Mouse (Mus musculus): Measurements from ENCODE around the gene Miga2.
"Not testable (repeated sequence)": the region's sequence is repeated elsewhere in the genome, so short reads cannot be mapped to it uniquely, and the experiment has no call there.

Miga2 gene

DNA sequence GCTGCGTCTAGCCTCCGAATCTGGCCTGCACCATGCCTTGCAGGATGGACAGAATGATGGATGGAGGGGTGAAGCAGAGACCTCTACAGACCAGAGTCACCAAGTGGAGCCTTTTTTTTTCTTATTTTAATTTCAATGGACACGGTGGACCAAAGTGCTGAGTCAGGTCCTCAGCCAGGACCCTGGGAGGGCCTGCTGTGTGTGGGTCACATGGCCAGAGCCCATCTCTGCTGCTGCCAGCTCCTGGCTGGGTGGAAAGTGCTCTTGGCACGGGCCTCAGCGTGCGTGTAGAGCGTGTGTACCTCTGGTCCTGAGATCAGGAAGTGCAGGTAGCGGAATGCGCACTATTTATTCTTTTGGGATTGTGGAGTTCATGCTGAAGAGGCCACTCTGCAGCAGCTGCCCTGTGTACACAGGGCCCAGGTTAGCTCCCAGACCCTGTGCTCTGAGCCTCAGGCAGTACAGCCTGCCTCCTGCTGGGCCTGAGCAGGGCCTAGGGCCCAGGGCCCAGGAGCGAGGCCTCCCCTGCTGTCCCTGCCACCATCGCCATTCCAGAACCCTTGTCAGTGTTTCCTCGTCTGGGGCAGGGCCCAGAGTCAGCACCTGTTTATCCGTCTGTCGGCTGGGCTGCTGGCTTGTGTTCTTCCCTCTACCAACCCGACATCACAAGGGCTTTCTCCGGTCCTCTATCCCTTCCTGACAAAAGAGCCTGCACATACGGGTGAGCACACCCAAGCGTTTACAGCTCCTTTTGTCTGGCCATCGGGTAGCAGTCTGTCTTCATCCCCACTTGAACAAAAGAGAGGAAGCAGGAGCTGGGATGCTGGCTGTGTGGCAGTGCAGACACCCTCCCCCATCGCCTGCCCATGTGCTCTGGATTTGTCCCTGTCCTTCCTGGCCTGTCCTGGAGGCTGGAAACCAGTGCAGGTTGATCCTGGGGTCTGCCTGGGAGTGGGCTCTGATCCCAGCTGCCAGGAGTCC lies 35.4 kb downstream of the Miga2 start:
- peak; percentile 57 for DNase-seq

DNA sequence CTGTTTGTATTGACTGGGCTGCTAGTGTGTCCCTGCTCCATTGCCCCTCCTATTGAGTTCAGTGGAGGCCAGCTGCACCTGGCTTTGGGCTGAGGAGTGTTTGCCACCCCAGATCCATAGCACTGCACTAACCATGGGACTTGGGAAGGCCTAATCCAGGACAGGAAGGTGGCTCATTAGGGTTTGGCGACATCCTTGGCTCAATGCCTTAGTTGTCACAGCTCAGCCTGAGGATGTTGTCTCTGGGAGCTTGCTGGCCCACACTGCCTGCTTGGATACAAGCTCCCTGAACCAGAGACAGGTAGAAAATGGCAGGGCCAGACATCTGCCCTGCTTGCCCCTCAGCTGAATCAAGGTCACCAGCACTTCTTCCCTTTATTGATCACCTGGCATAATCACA lies 37.5 kb downstream of the Miga2 start:
- DNase-seq, result no peak

DNA sequence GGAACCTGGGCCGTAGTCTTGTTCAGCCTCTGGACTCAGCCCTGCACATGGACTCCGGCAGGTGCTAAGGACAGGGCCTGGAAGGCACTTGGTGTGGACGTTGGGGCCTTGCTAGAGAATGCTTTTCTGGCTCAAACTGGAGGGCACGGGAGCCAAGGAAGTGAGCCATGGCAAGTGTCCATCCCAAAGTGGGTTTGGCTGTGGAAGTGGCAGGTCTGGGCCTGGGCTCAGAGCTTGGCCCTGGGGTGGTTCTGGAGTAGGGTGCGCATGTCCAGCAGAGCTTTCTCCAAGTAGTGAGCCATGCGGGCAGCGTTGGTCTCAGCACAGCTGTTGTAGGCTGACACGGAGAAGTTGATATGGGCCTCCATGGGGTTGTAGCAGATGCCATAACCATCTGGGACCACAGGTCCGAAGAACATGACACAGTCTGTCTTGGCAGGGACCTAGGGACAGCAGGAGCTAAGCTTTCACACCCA lies 38.4 kb downstream of the Miga2 start:
- DNase-seq, result no peak

DNA sequence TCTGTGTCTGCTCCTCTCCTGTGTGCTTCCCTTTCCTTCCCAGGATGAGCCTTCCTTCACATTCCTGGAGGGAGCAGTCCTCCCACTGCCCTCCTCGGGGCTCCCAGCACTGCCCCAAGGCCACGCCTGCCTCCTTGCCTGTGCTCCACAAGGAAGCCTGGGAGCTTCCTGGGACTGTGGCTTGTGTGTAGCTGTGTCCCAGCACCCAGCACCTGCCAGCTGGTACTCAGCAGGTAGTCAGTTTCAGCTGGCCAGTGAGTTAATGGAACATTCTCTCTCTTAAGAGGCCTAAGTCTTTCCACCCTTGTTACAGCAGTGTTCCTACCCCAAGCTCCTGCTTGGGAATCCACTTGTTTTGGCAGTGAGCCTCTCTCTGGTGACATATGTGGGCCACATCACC lies 38.8 kb downstream of the Miga2 start:
- DNase-seq, result no peak

DNA sequence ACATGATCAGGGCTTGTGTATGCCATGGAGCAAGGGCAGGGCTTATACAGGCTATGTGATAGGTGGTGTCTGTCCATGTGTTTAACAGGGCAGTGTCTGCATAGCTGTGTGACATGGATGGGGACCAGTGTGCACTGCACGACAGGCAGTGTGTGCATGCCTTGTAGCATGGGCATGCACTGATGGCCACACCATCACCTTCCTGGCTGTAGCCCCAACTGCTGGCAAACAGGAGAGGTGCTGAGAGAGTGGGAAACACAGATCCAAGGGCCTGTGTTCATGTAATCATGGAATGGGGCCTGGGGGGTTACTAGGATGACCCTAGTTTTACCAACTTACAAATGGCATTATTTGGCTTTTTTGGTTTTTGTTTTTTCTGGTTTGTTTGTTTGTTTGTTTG lies 39.8 kb downstream of the Miga2 start:
- DNase-seq, result no peak

DNA sequence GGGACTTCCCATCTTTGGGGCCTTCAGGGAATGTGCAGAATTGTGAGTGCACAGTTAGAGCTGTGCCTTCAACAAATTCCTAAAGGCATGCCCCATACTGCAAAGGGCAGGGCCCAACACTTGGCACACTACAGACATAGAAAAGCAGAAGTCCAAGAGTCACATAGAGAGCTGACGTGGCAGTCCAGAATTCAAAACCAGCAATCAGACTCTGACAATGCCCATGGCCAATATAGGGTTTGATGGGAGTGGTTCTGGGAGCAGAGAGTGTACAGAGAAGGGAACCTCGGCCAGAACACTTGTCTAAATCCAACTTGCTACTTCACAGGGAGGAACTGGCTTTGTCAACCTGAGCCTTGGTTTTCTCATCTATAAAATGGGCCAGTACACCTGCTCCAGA lies 43.2 kb downstream of the Miga2 start:
- no peak for DNase-seq

DNA sequence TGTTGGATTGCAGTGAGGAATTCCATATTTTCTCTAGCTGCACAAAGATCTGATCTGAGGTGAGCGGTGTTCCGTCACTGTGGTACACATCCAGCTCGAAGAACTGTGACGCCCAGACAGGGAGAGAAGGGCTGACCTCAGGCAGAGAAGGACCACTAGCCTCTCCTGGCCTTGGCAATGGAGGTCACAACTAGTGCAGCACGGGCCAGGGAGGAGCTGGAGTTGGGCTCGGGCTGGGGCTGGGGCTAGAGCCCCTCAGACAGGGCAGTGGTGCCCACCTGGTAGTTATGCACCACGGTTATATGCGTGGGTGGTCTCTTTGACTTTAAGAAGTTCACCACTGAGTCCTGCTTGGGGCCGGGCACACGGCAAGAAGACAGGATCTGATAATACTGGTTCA lies 43.7 kb downstream of the Miga2 start:
- no peak for DNase-seq

DNA sequence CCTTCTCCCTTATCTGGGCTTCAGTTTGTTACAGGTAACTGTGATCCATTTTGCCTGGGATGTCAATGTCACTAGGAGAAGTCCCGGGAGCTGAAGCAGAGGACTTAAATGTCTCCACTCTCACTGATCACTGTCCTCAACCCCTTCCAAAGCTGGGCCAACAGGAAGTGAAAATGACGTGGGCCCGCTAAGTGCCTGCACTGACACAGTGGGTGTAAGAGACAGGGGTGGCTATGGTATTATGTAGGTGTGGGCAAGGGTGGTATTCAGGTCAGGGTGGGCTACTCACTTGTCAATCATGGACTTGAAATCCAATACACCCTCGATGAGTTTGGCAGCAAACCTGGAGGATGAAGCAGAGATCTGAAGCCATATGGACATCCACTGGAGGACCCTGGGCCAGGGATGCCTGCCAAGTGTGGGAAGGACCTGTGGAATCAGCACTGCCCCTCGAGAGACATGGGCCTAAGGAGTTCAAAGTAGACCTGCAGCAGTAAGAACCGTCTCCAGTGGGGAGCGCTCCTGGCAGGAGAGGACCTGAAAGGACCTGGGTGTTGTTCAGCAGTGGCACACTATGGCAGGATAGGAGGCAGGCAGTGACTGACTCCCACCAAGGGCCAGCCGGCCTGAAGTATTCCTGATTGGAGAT lies 44.5 kb downstream of the Miga2 start:
- no peak for DNase-seq

DNA sequence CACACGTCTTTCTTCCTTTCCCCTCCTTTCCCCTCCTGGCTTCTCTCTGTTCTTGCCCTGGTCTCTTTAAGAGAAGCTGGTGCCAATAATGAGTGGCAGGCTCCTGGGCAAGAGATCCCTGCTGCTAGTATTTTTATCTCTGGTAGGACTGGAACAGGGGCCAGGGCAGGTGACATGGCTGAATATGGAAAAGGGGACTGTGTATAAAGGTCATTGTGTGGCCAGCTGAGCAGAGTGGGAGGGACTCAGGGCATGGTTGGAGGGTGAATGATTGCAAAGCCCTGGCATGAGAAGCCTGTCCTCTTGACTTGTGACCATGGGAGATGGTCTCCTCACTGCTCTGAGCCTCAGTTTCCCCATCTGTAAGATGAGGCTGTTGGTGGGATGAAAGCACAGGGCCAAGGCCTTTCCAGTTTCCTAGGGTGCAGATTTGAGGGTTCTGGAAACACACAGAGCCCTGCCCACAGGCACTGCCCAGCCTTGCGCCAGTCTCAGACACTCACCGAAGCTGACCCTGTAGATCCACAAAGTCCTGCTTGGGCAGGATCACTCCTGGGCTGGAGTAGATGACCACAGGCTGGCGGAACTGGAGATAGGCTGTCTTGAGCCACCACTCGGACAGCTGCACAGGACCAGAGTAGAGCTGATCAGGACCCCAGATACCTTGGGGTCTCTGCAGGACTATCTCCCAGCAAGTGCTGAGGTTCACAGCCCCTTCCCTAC lies 45.6 kb downstream of the Miga2 start:
- DNase-seq, result peak; percentile 87

DNA sequence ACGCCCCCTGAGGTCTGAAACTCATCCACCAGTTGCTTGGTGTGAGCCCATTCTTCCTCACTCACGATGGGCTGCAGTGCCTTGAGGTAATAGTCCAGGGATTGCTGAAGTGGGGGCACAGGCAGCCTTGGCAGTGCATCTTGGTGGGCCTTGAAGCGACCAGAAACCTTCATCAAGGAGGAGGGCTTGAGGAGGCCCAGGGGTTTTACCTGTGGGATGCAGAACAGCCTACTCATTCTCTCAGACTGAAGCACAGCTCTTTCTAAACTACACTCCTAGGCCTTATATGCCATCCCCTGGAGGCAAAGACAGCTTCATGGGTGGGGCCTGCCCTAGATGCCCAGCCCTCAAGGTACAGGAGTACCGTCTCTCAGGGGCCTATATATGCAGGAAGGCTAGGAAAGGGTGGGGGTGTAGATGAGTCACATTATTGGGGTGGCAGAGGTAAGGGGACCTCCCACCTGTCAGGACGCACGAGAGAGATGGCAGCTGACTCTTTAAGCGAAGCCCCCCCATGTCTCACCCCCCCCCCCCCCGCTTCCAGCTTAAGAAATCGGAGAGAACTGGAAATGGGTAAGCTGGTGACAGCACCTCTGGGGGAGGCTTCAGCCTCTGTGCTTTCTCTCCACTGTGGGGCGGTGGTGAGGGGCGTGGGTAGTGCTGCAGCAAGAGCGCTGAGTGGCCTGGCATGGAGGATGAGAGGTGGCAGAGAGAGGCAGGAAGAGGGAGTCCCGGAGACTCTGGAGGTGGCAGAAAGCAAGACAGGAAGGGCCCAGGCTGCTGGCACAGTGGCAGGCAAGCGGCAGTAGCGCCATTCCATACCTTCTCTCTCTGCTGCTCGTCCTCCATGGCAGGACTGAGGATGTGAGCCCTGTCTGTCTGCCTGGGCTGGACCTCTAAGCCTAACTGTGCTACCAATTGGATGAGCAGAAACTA lies 49.3 kb downstream of the Miga2 start:
- DNase-seq, result no peak

DNA sequence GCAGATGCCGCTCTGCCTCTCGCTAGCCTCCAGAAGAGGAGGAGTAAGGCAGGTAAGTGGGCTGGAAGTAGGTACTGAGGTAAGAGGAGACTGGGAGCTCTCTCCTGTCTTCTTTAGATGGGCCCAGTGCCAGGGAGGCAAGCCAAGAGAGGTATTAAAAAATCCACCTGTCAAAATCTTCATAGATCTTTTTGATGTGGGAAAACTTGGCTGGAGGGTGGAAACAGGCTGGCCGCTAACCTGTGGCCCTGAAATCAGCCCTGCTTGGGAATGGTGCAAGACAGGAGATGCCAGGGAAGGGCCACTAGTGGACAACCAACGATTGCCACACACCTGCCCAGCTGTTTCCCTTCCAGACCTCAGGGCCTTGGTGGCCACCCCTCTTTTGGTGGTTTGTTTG lies 50.1 kb downstream of the Miga2 start:
- no peak for DNase-seq

DNA sequence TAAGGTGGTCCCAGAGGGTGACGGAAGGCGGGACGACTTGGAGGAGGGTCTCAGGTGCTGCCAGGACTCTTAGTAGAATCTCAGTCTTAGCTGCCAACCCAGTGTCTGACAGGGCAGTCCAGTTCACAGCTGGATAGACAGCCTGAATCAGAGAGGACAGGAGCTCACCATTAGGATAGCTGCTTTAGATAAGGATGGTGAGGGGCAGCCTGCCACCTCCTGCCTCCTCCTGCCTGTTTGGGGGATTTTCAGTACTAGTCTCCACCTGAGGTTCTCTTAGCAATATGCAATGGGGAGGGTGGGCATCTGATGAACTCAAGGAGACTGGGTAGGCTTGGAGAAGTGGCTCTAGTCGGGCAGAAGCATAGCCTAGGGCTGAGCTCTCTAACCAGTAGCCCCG lies 50.6 kb downstream of the Miga2 start:
- DNase-seq, result no peak

DNA sequence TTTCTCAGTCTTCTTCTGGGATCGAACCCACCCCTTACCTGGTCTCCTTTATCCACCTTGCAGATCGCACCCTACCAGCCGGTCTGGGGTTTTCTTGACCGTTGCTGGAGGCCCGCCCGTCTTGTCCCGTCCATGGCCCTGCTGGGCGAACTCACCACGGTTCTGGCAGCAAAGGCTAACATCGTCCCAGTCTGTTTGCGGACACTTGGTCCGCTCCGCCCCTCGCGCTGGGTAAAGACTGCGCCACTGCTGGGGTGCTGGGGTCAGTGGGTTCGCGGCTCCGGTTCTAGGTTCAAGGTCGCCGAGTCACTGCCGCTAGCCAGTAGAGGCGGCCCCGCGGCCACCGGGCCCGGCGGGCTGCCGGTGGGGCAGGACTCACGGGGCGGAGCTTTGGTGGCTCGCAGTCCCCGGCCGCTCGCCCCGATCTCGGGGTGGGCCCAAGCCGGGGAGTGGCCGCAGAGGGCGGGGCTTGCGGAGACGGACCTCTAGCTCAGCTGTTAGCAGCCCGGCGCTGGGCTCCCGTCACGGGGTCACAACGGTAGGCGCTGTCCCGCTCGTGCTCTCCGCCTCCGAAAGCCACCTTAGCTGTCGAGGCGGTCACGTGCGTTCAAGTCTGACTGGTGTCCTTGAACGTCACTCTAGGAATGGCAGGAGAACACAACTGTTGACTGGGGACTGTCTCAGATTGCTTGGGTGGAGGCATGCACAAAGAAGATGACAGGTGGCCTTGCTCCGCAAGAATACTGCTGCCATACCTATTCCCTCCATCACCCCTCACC lies 51.3 kb downstream of the Miga2 start, which contains the start of gene Crat:
TSS of gene Crat (minus strand) at position 657 of the 779 bp plus-strand sequence.
- peak; percentile 98 for DNase-seq

DNA sequence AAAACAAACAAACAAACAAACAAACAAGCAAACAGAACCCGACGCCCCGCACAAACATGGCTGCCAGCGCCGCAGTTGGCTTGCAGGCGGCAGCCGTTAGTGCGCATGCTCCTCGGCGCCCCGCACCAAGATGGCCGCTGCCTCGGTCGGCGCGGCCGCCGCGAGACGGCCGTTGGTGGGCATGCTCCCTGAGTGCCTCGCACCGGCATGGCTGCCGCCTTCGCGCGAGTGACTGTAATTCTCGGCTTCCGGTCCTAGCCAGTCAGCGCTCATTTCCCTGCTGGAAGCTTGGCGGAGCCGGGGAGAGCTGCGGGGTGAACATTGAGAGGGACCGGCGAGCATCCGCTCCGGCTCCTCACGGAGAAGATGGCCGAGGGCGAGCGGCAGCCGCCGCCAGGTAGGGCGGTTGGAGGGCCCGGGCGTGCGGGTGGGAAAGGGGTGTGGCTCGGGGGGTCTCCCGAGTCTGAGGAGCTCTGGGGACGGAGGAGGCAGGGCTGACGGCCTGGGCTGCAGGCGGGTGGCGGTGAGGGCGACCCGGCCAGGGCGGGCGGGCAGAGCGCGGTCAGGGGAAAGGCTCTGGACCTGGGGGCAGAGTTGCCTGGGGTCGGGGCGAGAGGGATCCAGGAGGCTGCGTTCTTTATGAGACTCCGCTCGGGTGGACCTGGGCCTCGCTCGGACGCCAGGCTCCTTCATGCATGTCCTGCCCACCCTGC lies 52.1 kb downstream of the Miga2 start, which contains the start of gene Ptpa:
TSS of gene Ptpa (plus strand) at position 104 of the 713 bp plus-strand sequence.
- DNase-seq, result peak; percentile 91

DNA sequence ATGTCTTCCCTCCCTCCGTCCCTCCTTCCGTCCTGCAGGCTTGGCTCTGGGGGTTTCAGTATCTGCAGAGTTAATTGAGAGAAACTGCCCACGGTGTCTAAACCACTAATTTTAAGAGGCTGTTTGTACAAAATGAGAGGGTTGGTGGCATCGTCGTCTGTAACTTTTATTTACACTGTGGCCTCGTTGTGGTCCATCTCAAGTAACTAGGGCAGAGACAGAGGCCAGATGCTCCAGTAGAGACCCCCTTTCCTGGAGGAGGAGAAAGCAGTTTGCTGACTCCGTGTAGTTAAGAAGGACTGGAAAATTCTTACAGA lies 52.6 kb downstream of the Miga2 start:
- DNase-seq, result no peak

DNA sequence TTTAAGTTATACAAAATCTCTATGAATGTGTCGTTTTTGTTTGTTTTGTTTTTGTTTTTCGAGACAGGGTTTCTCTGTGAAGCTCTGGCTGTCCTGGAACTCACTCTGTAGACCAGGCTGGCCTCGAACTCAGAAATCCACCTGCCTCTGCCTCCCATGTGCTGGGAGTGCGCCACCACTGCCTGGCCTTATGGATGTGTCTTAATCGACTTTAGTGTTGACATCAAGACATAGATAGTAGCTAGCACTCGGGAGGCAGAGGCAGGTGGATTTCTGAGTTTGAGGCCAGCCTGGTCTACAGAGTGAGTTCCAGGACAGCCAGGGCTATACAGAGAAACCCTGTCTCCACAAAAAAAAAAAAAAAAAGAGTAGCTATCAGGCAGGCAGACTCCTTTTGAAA lies 53.1 kb downstream of the Miga2 start:
- DNase-seq, result not testable (repeated sequence)

DNA sequence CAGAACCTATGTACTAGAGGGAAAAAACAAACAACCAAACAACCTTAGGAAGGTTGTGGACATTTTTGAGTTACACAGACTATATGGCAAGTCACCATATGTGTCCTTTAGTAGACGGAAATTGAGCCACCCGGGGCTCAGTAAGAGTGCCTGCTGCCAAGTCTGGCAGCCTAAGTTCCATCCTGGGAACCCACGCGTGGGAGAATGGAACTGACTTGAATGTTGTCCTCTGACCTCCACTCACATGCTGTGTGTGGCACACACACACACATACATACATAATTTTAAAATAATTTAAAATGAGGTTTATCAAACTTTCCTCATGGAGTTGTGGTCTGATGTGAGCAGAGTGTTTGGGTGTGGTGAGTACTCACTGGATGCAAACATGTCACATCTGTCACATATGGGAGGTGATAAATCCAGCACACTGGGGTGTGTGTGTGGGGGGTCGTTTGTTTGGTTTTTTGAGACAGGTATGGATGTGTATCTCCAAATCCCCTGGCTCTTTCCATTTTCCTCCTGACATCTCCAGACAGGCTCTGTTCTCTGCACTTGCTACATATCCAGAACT lies 53.6 kb downstream of the Miga2 start:
- DNase-seq, result no peak

DNA sequence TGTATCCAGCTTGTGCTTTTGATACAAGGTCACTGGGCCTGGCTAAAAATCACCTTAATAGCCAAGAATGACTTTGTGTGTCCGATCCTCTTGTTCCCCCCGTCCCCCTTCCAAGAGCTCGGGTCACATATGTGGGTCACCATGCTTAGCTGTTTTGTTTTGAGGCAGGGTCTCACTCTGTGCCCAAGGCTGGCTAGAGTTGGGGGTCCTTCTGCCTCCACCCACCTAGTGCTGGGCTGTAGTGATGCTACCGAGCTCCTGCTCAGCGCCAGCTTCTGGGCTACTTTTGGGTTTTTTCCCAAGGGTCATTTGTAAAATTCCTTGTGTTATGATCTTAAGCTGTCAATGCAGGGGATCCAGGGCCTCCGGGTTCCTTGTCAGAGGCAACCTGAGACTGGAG lies 54.2 kb downstream of the Miga2 start:
- DNase-seq, result no peak

DNA sequence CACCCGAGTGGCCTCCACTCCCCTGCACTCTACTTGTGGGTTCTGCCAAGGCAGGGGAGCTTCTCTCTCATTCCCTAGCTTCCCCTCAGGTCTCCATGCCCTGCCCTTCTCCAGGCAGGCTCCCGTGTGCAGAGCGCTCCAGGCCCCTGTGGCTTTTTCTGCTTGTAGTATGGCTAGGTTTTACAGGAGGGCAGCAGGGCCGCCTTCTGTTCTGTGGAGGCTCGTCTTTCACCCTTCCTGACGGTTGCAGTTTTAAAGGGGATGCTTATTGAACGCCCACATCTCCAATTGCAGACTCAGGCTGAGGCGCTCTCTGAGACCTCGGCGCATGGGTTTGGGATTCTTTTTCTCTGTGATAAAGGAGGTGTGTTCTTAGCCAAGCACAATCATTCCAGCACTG lies 55.1 kb downstream of the Miga2 start:
- DNase-seq, result no peak

DNA sequence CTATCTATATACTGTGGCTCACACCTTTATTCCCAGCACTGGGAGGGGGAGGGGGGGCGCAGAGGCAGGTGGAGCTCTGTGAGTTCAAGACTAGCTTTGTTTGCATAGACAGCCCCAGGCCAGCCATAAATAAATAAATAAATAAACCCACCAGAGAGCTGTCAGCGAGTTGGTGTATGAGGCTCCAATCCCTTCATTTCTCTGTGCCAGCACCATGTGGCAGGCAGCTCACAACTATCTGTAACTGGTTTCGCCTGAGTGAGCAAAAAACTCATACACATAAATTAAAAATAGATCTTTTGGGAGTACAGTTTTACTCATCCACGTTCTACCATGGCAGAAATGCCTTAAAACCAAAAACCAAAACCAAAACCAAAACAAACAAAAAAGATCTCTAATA lies 57.4 kb downstream of the Miga2 start:
- DNase-seq, result no peak
